Mouse (Mus musculus) lung, embryonic 14.5 days (tissue): Measurements from ENCODE around the gene Rfc4. TPM values are rescaled to one million over a fixed set of nuclear protein-coding genes. Genes with fewer than 3 reads are reported as not detected.

Source experiments
- ATAC-seq: fragments of 200-750 bp; cut with Nextera tagmentation; 2 replicates; pipeline ENCODE4 v1.8.0; 2017; ENCODE audit warnings: mild to moderate bottlenecking, moderate TSS enrichment, moderate library complexity; ENCODE audit not compliant: insufficient read depth
- DNase-seq: peaks from one replicate; pipeline ENCODE4 v3.0.0-alpha.2; 2015
- H3K27ac ChIP-seq: fragments of 300-500 bp; sonication (generic); 2 replicates; pipeline ENCODE4 v1.5.1; 2014; ENCODE audit warnings: low read depth, mild to moderate bottlenecking, moderate library complexity
- H3K27me3 ChIP-seq: fragments of 300-500 bp; sonication (generic); 2 replicates; pipeline ENCODE4 v1.6.1; 2014; ENCODE audit warnings: low read length, control low read depth; ENCODE audit not compliant: insufficient read depth
- H3K36me3 ChIP-seq: fragments of 300-500 bp; sonication (generic); 2 replicates; pipeline ENCODE4 v1.6.1; 2014; ENCODE audit warnings: control low read depth; ENCODE audit not compliant: insufficient read depth
- H3K4me1 ChIP-seq: fragments of 300-500 bp; sonication (generic); 2 replicates; pipeline ENCODE4 v1.6.1; 2014; ENCODE audit warnings: antibody characterized with exemption, control low read depth; ENCODE audit not compliant: insufficient read depth
- H3K4me2 ChIP-seq: fragments of 300-500 bp; sonication (generic); 2 replicates; pipeline ENCODE4 v1.6.1; 2014; ENCODE audit warnings: mild to moderate bottlenecking
- H3K4me3 ChIP-seq: fragments of 300-500 bp; sonication (generic); 2 replicates; pipeline ENCODE4 v1.5.1; 2014; ENCODE audit warnings: low read depth, low read length
- H3K9ac ChIP-seq: fragments of 300-500 bp; sonication (generic); 2 replicates; pipeline ENCODE4 v1.6.1; 2014
- H3K9me3 ChIP-seq: fragments of 300-500 bp; sonication (generic); 2 replicates; pipeline ENCODE4 v1.6.1; 2016; ENCODE audit warnings: low read depth, low read length, control low read depth
- CTCF ChIP-seq: IDR thresholded peaks from 2 replicates; pipeline ENCODE4 v1.5.1; 2016; ENCODE audit warnings: antibody characterized with exemption, low read depth
- WGBS: fragments of 180-500 bp; shearing (Covaris S2); extraction: QIAGEN DNeasy Blood & Tissue Kit; methylation state at CpG from one replicate; pipeline ENCODE4 v1.1.7; 2014; 5-methylcytosine and 5-hydroxymethylcytosine counted together
- polyA plus RNA-seq: library from polyadenylated mRNA; unstranded; fragments of >200 nt; fragmentation: Nextera tagmentation; extraction: Ambion mirVana; gene quantifications from 2 replicates; pipeline ENCODE4 v1.2.1, GENCODE M21; 2014

Gene Rfc4
- 144 and 148 TPM in 2 replicates for polyA plus RNA-seq

DNA sequence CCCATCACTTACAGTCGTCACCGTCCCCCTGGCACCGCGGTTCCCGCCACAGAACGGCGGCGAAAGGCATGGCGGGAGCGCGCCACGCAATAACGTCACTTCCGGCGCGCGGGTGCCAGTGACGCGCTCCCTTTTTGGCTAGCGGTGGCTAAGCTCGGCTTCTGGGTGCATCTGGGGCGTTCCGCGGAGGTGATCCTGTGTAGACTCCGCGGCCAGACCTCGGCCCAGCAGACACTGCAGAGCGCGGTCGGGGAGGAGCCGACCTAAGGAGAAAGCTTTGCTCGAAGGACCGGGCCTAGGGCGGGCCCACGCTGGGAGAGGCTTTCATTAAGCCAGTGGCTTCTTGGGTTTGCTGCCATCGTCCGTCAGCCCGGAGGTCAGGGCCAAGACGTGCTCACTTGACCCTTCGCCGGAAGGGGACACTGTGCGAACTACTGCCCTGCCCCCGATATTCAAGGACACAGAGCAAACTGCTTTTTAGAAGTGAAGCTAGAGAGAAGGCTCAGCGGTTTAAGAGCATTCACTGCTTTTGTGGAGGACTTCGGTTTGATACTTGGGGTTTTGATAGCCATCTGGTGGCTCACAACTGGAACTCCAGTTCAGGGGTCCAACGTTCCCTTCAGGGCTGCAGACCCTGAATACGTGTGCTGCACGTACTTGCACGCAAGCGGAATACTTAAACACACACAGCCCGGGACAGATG is at the start of gene Rfc4:
Gene Rfc4 (minus strand): TSS at position 65 of the 703 bp plus-strand sequence.
- peak; percentile 95 for ATAC-seq
- H3K9ac ChIP-seq: peak within 1 kb of the TSS; percentile 91

DNA sequence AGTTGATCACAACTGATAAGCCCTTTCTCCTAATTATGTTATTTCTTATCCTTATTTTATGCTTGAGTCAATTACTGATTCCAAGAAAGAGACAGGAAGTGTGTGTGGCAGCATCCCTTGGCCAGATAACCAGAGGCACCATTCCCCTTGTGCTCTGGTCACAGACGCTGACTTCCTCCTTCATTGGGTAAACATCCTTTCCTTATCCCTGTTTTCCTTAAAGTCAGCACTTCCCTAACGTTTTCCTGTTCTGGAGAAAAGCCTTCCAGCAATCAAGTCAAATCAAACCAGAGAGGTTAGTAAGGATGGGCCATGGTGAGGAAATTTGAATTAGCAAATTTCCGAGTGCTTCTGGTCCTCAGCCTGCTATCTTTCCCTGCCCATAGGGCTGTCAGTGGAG is 48.4 kb upstream of the Rfc4 start:
- H3K4me2 ChIP-seq: no peak overlapping the region
- no peaks in the 10 kb centered on the region for H3K9me3 ChIP-seq
- no peak overlapping the region for H3K4me3 ChIP-seq
- no peaks in the 10 kb centered on the region for H3K4me1 ChIP-seq
- WGBS: 28% methylated on average over 3 of the region's 3 CpGs
- ATAC-seq (no peak), DNase-seq (no peak)
- no peak for TF ChIP-seq CTCF
- H3K36me3 ChIP-seq: no peaks in the 10 kb centered on the region
- no peak overlapping the region for H3K9ac ChIP-seq
- H3K27ac ChIP-seq: no peak overlapping the region
- H3K27me3 ChIP-seq: no peaks in the 10 kb centered on the region

More for the DNA sequence above, at the start of gene Rfc4:
- H3K27me3 ChIP-seq: no peaks in the 10 kb centered on the region
- TF ChIP-seq CTCF: peak; percentile 59
- peak within 1 kb of the TSS; percentile 99 for H3K27ac ChIP-seq
- under 1% methylated on average over 51 of the region's 51 CpGs for whole genome bisulfite sequencing
- H3K4me2 ChIP-seq: peak within 1 kb of the TSS; percentile 89
- H3K36me3 ChIP-seq: peaks cover 18% of the 10 kb centered on the region
- H3K9me3 ChIP-seq: no peaks in the 10 kb centered on the region
- H3K4me3 ChIP-seq: peak within 1 kb of the TSS; percentile 79
- H3K4me1 ChIP-seq: no peaks in the 10 kb centered on the region
- peak; percentile 98 for DNase-seq

DNA sequence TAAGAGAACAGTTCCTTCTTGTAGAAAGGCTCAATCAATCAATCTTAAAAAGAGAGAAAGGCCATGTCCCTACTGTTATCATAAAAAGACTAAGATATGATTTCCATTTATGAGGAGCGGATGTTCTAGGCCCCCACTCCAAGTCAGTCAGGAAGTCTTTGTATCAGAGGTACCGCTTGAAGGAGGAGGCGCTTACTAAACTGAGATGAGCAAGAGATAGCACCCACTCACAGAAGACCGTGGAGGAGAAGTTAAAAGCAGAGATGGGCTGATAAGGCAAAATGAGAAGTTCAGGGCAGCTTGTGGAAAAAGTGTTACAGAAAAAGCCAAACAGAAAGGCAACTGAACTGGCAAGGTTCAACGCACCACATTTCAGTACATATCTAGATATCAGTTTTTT is 47.3 kb upstream of the Rfc4 start:
- Histone ChIP-seq H3K9me3 (no peaks in the 10 kb centered on the region), H3K4me3 (no peak overlapping the region), H3K36me3 (no peaks in the 10 kb centered on the region), H3K4me2 (no peak overlapping the region), H3K27ac (no peak overlapping the region), H3K27me3 (no peaks in the 10 kb centered on the region), H3K9ac (no peak overlapping the region), H3K4me1 (no peaks in the 10 kb centered on the region)
- 79% methylated on average over 5 of the region's 5 CpGs for WGBS
- DNase-seq (no peak), ATAC-seq (no peak)
- TF ChIP-seq CTCF: no peak

DNA sequence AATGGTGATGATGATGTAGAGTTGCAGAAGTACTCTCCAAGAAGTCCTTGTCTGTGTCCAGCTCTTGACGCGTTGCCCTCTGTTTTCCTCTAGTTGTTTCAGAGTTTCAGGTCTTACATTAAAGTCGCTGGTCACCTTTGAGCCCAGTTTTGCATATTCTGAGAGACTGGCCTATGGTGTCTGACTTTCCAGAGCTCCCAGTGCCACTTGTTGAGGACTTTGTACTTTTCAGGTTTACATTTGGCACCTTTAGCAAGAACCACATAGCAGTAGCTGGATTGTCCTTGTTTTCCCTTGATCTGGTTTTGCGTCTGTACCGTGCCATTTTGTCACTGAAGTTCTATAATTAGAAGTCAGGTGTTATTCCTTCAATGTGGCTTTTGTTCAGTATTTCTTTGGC is 46.4 kb upstream of the Rfc4 start:
- TF ChIP-seq CTCF: no peak
- ATAC-seq (no peak), DNase-seq (no peak)
- Histone ChIP-seq H3K36me3 (no peaks in the 10 kb centered on the region), H3K4me1 (no peaks in the 10 kb centered on the region), H3K9me3 (no peaks in the 10 kb centered on the region), H3K4me2 (no peak overlapping the region), H3K9ac (no peak overlapping the region), H3K4me3 (no peak overlapping the region), H3K27ac (no peak overlapping the region), H3K27me3 (no peaks in the 10 kb centered on the region)
- 91% methylated on average over 5 of the region's 5 CpGs for WGBS

GRCm38 (mm10) chr16:23170813-23171212 is 43.3 kb upstream of the Rfc4 start:
- Histone ChIP-seq H3K36me3 (no peaks in the 10 kb centered on the region), H3K4me1 (no peaks in the 10 kb centered on the region), H3K4me3 (no peak overlapping the region), H3K9me3 (no peaks in the 10 kb centered on the region), H3K27me3 (no peaks in the 10 kb centered on the region), H3K27ac (no peak overlapping the region), H3K4me2 (no peak overlapping the region), H3K9ac (no peak overlapping the region)
- ATAC-seq (no peak), DNase-seq (no peak)
- 91% methylated on average over 3 of the region's 3 CpGs for WGBS
- TF ChIP-seq CTCF: no peak

DNA sequence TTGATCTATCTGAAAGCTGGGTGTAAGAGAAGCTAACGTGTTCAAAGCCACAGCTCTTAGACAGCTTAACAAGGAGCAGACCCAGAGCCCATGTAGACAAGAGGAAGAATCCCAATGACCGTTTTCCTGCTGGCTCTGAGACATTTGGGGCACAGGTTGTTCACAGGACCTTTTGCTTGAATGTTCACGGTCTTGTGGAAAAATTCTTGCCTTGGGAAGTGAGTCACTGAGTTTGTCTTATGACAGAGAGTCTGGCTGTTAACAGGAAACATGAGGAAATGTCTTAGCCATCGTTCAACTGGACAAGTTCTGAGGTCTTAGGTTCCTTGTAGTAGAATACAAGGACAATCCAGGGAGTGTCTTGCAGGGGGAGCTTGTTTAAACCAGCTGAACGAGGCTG is 39.5 kb upstream of the Rfc4 start:
- Histone ChIP-seq H3K4me2 (no peak overlapping the region), H3K27me3 (no peaks in the 10 kb centered on the region), H3K9me3 (no peaks in the 10 kb centered on the region), H3K9ac (no peak overlapping the region), H3K27ac (no peak overlapping the region), H3K4me1 (no peaks in the 10 kb centered on the region), H3K36me3 (no peaks in the 10 kb centered on the region), H3K4me3 (no peak overlapping the region)
- ATAC-seq (no peak), DNase-seq (peak; percentile 29)
- TF ChIP-seq CTCF: no peak
- WGBS: 46% methylated on average over 5 of the region's 5 CpGs

DNA sequence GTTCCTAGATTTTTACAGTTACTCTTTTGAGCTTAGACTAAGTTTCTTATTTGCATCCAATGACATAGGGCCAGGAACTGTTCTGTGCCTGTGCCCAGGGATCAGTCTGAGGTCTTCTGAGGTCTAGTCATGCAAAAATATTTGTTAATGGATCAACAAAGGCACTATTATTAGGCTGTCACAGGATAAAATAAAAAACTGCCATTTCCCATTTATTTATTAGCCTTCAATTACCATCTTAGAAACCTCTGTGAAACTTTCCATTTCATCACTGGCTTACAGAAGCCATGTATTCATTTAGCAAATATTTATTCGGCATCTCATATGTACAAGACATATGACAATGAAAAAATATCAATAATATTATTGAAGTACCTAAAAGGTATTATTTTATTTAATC is 39.1 kb upstream of the Rfc4 start:
- no peak overlapping the region for H3K27ac ChIP-seq
- 91% methylated on average over 1 of the region's 1 CpGs for WGBS
- H3K4me1 ChIP-seq: no peaks in the 10 kb centered on the region
- H3K36me3 ChIP-seq: no peaks in the 10 kb centered on the region
- H3K4me3 ChIP-seq: no peak overlapping the region
- no peak overlapping the region for H3K9ac ChIP-seq
- no peaks in the 10 kb centered on the region for H3K27me3 ChIP-seq
- ATAC-seq (no peak), DNase-seq (no peak)
- TF ChIP-seq CTCF: no peak
- H3K4me2 ChIP-seq: no peak overlapping the region
- H3K9me3 ChIP-seq: no peaks in the 10 kb centered on the region
